Mouse (Mus musculus) cerebellum, adult 8-10 months (tissue): Measurements from ENCODE around the gene Tef.
A peak's percentile ranks its signal among the peaks of the same experiment; 100 is the strongest.

Experiments used
- DNase-seq: peaks from one replicate; pipeline ENCODE4 v3.0.0; 2022

Tef gene

DNA sequence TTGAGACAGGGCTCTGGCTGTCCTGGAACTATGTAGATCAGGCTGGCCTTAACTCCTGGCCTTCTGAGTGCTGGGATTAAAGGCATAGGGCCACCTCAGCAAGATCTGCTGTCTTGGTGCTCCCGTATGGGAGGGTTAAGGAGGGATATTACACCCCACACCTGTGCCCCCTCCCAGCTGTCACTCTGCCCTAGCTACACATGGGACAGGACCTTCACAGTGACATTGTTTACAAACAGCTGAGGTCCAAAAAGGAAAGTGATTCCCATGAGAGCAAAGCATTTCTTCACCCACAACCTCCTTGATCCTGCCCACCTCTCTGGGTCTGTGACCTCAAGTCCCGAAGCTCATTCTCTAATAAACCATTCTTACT lies 27.0 kb downstream of the Tef start:
- DNase-seq: no peak

DNA sequence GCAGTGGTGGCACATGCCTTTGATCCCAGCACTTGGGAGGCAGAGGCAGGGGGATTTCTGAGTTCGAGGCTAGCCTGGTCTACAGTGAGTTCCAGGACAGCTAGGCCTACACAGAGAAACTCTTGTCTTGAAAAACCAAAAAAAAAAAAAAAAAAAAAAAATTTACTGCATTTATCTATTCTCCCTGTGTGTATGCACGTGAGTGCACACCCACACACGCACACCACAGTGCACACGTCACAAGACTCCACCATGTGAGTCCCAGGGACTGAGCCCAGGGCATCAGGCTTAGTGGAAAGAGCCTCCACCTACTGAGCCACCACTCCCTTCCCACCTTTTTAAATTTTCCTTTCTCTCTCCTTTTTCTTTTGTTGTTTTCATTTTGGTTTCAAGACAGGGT lies 28.3 kb downstream of the Tef start:
- DNase-seq: no peak

DNA sequence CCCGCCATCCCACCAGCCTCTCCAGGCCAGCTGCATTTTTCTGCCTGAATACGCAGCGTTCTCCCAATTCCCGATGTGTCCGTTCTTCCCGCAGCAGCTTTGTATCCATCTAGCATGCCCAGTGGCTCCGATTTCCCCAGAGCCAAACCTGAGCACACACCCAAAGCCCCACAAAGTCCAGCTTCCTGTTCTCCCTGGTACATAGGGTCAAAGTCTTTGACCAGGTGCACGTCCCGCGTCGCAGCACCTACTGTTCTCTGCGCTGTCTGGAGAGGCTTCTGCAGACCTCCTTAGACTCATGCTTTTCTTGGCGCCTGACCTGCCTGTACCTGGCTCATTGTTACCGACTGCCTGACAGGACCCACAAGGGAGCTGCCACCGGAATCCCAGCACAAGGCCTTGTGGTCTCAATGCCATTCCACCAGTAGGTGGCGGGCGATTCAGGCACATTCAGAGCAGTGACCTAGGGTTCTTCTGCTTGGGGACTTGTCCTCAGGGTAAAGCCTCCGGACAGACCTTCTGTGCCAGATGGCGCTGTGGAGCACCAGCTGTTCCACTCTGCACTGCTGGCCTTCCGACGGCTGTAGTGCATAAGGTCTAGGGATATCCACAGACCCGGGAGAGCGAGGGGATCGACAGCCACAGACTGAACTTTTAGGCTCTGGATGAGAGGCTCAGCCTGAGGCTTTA lies 29.1 kb downstream of the Tef start:
- DNase-seq: peak; percentile 91

DNA sequence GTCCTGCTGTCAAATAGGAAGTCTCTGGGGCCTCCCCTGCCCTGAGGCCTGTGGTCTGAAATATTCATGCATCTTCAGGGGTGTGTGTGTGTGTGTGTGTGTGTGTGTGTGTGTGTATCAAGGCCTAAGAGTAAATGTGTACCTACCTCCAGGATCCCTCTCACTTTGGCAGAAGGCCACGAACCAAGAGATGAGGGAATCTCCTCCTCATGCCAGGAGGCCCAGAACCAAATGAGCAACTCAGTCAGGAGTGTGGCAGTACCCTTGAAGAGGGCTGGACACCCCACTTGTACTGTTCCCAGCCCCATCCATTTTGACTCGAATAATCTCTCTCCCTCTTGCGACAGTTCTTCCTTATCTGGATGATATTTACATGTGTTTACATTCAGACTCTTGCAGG lies 30.0 kb downstream of the Tef start:
- DNase-seq: no peak

DNA sequence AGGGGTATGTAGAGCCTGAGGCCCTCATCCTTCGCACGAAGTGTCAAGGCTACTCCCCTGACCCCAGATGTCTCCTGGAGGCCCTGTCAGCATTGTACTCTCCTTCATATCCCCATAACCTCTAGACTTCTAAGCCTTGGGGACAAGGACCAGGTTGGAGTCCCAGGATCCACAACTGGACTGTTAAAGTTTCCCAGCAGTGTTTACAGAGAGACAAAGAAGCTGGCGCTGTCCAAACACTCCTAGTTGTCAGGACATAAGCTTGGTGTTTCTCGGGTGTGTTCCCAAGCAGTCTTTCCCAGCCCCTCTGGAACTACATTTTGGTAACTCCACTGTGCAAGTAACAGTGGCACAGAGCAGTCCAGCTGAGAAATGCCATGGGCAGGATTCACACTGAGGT lies 31.3 kb downstream of the Tef start:
- DNase-seq: no peak

DNA sequence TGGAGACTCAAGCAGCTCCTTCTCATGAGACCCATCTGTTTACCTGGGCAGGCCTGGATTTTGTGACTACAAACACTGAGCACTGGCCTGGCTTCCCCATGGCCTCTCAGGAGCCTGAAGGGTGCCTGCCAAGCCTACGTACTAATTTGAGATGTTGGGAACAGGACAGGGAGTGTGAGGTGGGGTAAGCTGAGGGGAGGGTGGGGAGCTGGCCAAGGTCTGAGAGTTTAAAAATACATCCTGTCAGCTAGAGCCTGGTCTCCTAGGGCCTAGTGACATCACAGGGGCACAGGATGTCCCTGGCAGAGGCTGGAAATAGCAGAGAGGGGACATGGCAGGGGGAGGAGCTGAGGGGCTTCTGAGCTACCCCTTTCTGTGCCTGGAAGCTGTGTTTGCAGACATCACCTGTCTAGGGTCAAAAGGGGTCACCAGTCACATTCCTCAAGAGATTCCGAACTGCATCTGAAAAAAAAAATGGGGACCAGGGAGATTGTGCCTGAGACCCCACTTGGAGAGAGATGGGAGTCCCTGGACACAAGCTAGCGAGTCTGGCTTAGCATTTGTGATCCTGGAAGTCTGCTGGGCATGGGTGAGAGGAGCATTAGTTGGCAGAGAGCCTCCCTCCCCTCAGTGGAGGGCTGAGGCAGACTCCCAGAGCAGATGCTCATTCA lies 32.1 kb downstream of the Tef start:
- peak; percentile 53 for DNase-seq

DNA sequence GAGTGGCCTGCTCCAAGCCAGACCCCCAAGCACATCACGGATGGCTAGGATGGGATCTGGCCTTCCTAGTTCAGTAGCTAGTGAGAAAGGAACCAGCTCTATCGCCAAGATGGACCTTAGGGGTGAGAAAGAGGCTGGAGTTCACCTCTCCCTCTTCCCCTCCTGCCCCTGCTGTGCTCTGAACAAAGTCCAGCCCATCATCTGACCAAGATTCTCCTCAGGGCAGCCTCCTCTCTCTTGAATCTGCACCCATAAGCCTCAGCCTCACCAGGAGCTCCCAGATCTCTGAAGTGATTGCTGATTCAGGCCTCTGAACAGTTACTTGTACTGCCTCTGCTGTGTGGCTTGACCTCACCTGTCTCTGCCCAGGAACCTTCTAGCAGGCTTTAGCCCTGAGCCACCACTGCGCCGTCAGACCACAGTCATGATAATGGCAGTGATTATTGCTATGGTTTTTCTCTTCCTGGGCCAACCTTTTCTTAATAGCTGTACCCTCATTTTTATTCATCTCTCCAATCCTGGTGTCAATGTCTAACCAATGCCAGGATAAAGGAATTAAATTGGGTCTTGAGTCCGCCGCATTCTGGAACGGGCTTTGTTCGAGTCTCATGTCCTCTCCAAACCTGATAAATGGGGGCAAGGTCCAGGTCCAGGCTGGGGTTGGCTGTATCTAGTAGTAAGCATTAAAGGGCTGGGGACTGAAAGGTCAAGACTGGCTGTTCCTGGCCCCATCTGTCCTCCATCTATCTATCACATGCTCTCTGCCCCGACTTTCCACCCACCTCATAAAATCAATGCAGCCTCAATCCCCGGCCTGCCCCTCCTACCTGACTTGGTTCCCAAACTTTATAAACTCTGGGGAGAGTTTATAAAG lies 33.0 kb downstream of the Tef start:
- no peak for DNase-seq

DNA sequence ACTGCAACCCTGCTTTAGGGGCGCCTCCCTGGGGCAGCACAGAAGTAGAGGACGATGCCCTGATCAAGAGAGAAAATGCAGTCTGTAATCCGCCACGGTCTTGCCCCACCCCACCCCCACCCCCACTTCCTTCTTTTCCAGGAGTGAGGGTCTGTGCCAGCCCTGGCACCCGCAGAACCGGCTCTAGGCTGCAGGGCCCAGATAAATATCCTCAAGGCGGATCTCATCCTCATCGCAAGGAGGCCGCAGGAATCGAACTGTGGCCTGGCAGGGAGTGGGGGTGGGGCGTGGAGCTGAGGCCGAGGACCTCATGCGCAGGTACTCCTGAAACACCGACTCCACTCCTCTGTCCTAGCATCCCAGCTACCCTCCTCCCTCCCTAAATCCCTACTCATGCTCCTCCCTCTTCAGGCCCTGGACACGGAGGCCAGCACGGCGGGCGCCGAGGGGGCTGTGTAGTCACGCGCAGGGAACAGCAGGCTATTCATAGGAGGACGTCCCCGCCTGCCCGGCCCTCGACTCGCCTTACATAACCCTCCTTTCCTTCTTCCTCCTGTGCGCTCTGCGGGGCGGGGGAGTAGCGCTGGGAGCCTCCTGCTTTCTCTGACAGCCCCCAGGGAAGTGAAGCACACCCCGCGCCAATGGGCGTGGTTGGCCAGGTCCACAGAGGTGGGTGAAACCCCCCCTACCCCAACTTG lies 34.1 kb downstream of the Tef start:
- peak; percentile 83 for DNase-seq

DNA sequence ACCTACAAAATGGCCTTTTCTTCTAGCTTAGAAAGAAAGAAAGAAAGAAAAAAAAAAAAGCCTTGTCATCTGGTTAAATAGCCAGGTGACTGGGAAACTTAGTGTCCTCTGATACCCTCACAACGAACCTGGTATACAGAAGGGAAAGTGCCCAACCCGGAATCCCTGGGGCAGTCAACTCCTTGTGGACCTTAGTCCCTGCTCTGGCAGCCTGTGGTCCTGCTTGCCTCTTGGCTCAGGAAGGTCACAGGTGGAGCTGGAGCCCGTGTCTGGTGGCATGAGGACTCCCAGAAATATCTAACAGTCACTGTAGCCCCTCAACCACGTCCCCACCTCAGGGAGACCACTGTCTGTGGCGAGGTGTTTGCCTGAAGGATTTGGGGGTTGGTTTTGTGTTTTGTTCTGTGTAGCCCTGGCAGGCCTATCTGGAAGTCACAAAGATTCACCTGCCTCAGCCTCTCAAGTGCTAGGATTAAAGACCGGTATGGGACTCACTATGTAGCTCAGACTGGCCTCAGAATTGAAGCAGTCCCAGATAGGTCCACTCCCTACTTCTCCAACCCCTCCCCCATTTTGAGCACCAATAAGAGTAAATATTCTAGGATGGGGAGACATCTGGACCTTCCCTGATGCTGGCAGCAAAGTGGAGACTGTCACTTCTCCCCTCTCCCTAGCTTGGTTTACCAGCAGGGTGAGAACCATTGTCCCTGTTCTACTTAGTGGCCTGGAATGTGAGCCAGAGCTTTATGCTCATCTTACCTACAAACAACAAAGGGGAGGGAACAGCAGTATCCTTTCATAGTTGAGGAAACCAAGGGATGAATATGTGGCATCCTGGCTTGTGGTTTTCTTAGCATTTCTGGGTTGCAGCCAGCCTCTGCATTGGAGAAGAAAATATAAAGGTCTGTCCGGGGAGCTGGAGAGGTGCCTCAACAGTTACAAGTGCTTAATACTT lies 35.0 kb downstream of the Tef start:
- DNase-seq: no peak

DNA sequence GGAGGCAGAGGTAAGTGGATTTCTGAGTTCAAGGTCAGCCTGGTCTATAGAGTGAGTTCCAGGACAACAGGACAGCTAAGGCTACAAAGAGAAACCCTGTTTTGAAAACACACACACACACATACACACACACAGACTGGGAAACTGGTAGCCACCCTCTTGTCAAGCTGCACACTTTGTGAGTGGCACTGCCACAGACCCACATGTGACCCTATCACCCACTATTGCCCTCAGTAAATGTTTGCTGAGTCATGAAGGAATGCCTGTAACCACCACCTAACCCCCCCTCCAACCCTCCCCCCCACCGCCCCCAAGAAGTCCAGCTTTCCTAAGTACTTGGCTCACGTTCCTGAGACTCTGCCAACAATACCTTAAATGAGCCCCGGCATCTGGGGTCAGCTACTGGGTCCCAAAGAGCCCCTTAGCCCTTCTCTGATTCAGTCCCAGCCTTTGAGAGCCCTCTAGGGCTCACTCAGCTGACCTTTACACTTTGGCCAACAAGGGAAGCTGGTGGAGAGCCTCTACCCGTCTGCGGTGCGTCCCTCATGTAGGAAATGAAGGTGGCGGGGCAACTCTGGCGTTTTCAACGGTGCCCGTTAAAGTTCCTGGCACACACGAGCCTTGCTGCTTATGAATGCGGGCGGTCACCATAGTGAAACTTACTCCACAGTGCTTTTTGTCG lies 36.5 kb downstream of the Tef start:
- DNase-seq: no peak

DNA sequence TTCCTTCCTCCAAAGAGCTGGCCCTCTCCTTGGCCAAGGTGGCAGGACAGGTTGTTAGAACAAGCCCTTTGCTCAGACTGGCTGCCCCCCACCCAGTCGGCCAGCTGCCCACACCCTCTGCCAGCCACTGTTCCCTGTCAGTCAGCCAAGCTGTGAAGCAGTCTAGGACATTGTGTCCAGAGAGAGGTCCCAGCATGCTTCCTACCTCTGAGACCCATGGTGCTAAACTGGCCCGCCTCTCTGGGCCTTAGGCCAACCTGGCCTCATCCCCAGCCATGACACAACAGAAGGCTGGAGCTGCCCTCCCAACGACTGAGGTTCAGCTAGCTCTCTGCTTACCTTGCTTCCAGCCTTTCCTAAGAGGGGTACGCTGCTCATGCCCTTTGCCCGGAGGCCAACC lies 37.4 kb downstream of the Tef start:
- DNase-seq: peak; percentile 96

DNA sequence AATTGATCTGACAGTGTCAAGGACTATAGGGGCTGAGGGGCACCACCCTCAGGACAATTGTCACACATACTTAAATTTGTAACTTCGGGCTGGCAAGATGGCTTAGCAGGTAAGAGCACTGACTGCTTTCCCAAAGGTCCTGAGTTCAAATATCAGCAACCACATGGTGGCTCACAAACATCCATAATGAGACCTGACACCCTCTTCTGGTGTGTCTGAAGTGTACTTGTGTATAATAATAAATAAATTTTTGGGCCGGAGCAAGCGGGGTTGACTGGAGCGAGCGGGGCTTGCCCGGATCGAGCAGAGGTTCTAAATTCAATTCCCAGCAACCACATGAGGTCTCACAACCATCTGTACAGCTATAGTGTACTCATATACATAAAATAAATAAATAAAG lies 38.1 kb downstream of the Tef start:
- DNase-seq: no peak

DNA sequence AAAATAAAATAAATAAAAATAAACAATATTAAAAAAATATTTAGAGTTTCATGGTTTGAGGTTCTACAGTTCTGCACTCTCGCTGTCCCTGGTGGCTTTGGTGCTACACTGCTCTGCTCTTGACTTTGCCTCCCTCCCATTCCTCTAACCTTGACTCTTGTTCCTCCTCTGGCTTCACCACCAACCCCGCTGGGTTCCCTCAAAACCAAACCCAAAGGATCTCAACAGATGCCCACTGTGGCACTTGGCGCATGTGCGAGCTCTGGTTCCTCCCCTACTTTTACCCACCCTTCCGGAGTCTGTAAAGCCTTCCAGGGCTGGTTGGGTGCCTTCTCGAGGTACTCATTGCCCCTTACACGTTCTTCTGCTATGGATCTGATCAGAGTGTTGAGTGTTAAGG lies 40.1 kb downstream of the Tef start:
- no peak for DNase-seq

DNA sequence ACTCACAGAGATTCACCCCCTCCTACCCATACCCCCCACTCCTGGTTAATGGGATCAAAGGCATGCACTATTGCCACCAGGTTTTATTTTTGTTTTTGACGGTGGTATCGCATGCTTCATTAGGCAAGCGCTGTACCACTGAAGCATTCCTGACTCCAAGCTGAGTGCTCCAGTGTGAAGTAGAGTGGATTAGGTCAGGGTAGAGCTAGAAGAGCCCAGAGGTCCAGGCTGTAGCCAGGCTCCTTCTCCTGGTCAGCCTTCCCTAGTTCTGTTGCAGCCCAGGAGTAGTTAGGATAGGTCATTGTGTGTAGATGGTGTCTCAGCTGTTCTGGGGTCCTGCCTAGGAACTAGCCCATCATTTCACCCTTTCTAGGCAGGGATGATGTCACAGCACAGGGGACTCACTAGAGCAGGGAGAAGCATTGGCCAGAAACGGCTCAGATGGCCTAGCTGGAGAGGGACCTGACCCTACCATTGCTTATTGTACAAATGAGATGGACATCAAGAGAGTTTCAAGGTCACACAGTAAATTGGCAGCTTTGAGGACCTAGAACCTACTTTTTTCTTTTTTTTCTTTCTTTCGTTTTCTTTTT lies 42.9 kb downstream of the Tef start:
- DNase-seq: no peak

DNA sequence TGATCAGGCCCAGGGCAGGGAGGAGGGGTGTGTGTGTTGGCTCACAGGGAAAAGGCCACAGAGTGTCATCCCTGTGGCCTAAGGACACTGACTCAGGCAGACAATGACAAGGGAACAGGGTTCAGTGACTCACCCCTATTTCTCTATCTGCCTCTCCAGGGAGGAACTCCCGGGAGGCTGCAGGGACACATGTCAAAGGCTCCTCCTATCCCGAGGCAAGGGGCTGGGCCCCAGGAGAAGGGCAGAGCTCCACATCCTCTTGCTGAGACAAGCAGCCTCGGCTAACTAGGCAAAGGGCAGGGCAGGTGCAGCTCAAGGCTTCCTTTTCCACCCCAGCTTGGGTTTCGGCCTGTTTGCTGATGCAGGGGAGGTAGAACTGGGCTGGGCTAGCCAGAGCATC lies 43.5 kb downstream of the Tef start:
- DNase-seq: no peak

DNA sequence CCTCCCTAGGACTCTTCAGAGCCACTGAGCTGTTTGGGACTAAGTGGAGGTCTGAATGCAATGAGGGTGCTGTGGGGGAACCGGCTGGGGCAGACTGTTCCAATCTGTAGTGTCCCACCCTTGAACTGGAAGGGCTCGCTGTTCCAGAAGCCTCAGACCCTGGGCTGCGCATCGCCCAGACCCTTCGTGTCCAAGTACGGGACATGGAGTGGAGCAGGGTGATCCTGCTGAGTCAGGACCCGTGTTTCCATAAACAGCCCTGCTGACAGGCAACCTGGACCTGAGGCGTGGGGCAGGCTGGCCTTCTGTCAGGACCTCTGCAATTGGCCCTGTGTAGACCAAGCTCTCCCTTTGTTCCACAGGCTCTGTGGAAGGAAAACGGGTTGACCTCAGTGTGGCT lies 44.5 kb downstream of the Tef start:
- DNase-seq: no peak

DNA sequence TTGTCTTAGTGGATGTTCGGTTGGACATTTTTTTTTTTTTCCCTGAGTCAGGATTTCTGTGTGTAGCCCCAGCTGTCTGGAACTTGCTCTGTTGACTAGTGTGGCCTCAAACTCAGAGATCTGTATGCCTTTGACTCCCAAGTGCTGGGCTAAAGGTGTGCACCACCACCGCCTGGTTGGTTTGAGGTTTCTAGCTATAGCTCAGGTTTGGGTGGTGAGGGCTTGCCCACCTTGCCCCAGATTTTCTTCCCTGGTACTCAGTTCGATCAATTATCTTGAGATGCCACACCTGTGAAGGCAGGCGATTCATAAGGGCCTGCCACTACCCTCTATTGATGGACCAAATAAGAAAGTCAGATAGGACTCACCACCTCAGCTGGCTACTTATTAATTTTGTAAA lies 44.9 kb downstream of the Tef start:
- DNase-seq: no peak

DNA sequence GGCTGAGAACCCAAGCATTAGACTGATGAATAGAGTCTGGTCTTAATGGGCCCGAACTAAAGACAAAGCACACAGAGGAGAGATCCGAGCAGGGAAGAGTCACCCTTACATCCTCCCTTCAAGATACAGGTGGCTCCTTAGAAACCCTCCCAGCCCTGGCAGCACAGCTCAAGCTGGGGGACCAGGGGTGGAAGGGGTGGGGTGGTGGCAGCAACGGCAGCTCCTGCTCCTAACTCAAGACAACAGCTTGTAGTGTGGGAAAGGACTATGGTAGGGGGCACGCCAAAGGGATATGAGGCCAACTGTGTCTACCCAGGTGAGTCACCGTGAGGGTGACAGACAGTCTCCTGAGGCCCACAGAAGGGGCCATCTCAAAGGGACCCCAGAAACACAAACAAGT lies 45.6 kb downstream of the Tef start:
- no peak for DNase-seq

DNA sequence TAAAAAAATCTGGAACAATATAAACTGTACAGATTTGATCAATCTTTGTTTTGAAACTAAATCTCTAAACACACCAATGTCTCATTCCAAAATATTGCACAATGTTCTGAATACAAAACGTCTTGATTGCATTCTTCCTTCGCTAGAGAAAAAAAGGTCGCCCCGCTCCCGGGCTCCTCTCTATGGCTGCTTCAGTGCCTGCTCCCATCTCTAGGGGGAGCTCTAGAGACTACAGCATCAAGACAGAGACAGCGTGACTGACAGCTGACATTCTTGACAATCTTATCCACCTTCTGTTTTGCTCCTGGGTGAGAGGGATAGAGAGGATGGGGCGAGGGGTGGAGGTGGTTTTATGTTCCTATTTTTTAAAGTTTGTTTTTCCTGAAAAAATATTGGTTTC lies 46.1 kb downstream of the Tef start:
- peak; percentile 57 for DNase-seq

DNA sequence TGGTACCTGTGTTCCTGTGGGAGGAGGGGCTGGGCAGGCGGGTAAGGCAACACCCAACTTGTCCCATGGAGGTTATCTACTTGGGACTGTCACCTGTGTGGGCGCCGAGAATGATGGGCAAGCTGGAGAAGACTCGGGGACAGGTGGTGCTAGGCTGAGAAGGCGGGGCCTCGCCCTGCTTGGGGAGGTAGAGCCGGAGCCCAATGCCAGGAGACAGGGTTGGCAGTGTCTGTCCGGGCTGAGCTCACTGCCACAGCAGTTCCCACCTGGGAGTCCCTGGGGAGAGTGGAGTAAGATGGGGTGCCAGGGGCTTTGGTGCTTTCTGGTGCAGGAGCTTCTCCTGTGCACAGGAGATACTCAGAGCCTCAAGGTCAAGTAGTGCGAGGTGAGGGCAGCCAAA lies 46.9 kb downstream of the Tef start:
- peak; percentile 67 for DNase-seq

DNA sequence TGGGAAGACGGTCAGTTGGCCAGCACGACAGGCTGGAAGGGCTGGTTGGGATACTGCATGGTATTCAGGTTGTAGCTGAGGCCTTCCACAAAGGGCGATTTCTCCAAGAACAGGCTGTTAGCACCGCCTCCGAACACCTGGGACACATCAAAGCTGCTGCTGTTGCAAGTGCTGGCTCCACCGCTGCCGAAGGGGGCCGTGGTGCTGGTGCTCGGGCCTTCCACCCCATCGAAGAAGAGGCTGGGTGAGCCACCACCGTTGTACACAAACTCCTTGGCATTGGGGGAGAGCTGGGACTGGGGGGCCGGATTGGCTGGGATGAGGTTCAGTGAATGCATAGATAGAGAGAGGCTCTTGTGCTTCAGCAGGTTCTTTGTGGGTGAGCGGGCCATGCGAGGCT lies 48.5 kb downstream of the Tef start:
- DNase-seq: no peak
